Mouse (Mus musculus): ENCODE data around the gene Mboat2.

- TF ChIP-seq CTCF (IDR thresholded peaks at IDR 0.05; ENCODE audit: insufficient read depth, low read depth, low read length) = no peak
- TF ChIP-seq POLR2A (IDR thresholded peaks at IDR 0.05; ENCODE audit: insufficient read depth, low read depth, low read length) = no peak
Measured at GRCm38 (mm10) chr12:24848107-24848506, 17.4 kb downstream of the Mboat2 start.
